Mouse (Mus musculus) bone marrow macrophage, adult 2 months (primary cell): ENCODE data around the gene Smarcc2.

Source experiments
- CTCF ChIP-seq: IDR thresholded peaks from 2 replicates; pipeline ENCODE4 v1.5.1; 2012; ENCODE audit warnings: low read depth, mild to moderate bottlenecking, low read length, moderate library complexity
- POLR2A ChIP-seq: IDR thresholded peaks from 2 replicates; pipeline ENCODE4 v1.6.1; 2012; ENCODE audit warnings: mild to moderate bottlenecking, low read depth, low read length, borderline replicate concordance

DNA sequence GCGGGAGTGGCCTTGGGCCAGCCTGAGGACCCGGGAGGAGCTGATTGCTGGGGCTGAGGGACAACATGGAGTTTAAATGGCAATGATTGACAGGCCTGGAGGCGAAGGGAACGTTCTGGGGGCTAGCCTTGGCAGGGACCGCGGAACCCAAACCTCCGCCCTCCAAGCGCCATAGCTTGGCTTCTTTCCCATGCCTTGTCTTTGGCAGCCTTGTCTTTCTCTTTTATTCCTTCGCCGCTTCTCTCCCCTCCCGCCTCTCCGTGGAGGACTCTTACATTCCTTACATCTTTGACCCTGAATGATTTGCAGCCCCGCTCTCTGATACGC, 47.0 kb upstream of the Smarcc2 start:
- TF ChIP-seq POLR2A, result no peak
- TF ChIP-seq CTCF, result no peak
